Mouse (Mus musculus) ES-E14 (cell line): Measurements from ENCODE around the gene Olfr1254.

Experiments used
- CHD2 ChIP-seq: IDR thresholded peaks from 2 replicates; pipeline ENCODE4 v1.6.1; 2014; ENCODE audit warnings: mild to moderate bottlenecking, low read depth, low read length, inconsistent platforms
- HCFC1 ChIP-seq: IDR thresholded peaks from 2 replicates; pipeline ENCODE4 v1.6.1; 2012; ENCODE audit warnings: low read length, inconsistent platforms, borderline replicate concordance; ENCODE audit not compliant: insufficient read depth

GRCm38 (mm10) chr2:89810751-89811150 is 17.3 kb upstream of the Olfr1254 start:
- TF ChIP-seq HCFC1: no peak
- TF ChIP-seq CHD2: no peak
